Mouse (Mus musculus): ENCODE data around the gene Mpc1. TPM values are rescaled to one million over a fixed set of nuclear protein-coding genes. Genes with fewer than 3 reads are reported as not detected.

Gene Mpc1
- polyA plus RNA-seq, 2 experiments: 95.6 to 184 TPM

GRCm38 (mm10) chr17:8341360-8341963, 58.8 kb downstream of the Mpc1 start:
- ATAC-seq (ENCODE audit: low FRiP score, low read depth): peak; percentile 34; the same call in 1 of the 2 replicates
- TF ChIP-seq POLR2A (IDR thresholded peaks at IDR 0.05; ENCODE audit: borderline replicate concordance, extremely low read depth, insufficient read depth, insufficient read length): no peak
- peak overlapping the region; percentile 99 for H3K4me2 ChIP-seq (replicated peaks; ENCODE audit: low read depth, low read length, severe bottlenecking)
- H3K27me3 ChIP-seq (ENCODE audit: control insufficient read depth, insufficient read depth, low read length): peaks cover 39% of the 10 kb centered on the region
- no peaks in the 10 kb centered on the region for H3K9me3 ChIP-seq (ENCODE audit: control insufficient read depth, low read length)
- no peak for DNase-seq (ENCODE audit: low spot score)
- 5% methylated on average over 39 of the region's 46 CpGs for WGBS
- H3K4me3 ChIP-seq (replicated peaks; ENCODE audit: low read length): peak overlapping the region; percentile 51
- no peaks in the 10 kb centered on the region; the same call in 1 of the 2 replicates for H3K4me1 ChIP-seq (ENCODE audit: control insufficient read depth, insufficient read depth, low read length)
- no peak overlapping the region for H3K27ac ChIP-seq (replicated peaks; ENCODE audit: low read depth, low read length)
- peak overlapping the region; percentile 59 for H3K9ac ChIP-seq (ENCODE audit: low read depth, low read length, severe bottlenecking)
- H3K36me3 ChIP-seq (ENCODE audit: control insufficient read depth, insufficient read depth, low read length): no peaks in the 10 kb centered on the region

GRCm38 (mm10) chr17:8342706-8343105, 60.0 kb downstream of the Mpc1 start:
- ATAC-seq (ENCODE audit: low FRiP score, low read depth): no peak
- peaks cover 39% of the 10 kb centered on the region for H3K27me3 ChIP-seq (ENCODE audit: control insufficient read depth, insufficient read depth, low read length)
- no peak overlapping the region for H3K9ac ChIP-seq (ENCODE audit: low read depth, low read length, severe bottlenecking)
- DNase-seq (ENCODE audit: low spot score): no peak
- no peaks in the 10 kb centered on the region; the same call in 1 of the 2 replicates for H3K4me1 ChIP-seq (ENCODE audit: control insufficient read depth, insufficient read depth, low read length)
- no peak overlapping the region for H3K27ac ChIP-seq (replicated peaks; ENCODE audit: low read depth, low read length)
- no peak for TF ChIP-seq POLR2A (IDR thresholded peaks at IDR 0.05; ENCODE audit: borderline replicate concordance, extremely low read depth, insufficient read depth, insufficient read length)
- no peaks in the 10 kb centered on the region for H3K9me3 ChIP-seq (ENCODE audit: control insufficient read depth, low read length)
- H3K4me2 ChIP-seq (replicated peaks; ENCODE audit: low read depth, low read length, severe bottlenecking): no peak overlapping the region
- WGBS: 47% methylated on average over 5 of the region's 5 CpGs
- H3K4me3 ChIP-seq (replicated peaks; ENCODE audit: low read length): no peak overlapping the region
- no peaks in the 10 kb centered on the region for H3K36me3 ChIP-seq (ENCODE audit: control insufficient read depth, insufficient read depth, low read length)

GRCm38 (mm10) chr17:8343416-8343815, 60.7 kb downstream of the Mpc1 start:
- no peak for TF ChIP-seq POLR2A (IDR thresholded peaks at IDR 0.05; ENCODE audit: borderline replicate concordance, extremely low read depth, insufficient read depth, insufficient read length)
- peaks cover 39% of the 10 kb centered on the region for H3K27me3 ChIP-seq (ENCODE audit: control insufficient read depth, insufficient read depth, low read length)
- WGBS: 68% methylated on average over 6 of the region's 6 CpGs

More at GRCm38 (mm10) chr17:8343416-8343815, 60.7 kb downstream of the Mpc1 start:
- Histone ChIP-seq H3K9ac (ENCODE audit: low read depth, low read length, severe bottlenecking) (no peak overlapping the region), H3K27ac (replicated peaks; ENCODE audit: low read depth, low read length) (no peak overlapping the region), H3K4me3 (replicated peaks; ENCODE audit: low read length) (no peak overlapping the region), H3K4me2 (replicated peaks; ENCODE audit: low read depth, low read length, severe bottlenecking) (no peak overlapping the region), H3K36me3 (ENCODE audit: control insufficient read depth, insufficient read depth, low read length) (no peaks in the 10 kb centered on the region), H3K4me1 (ENCODE audit: control insufficient read depth, insufficient read depth, low read length) (no peaks in the 10 kb centered on the region; the same call in 1 of the 2 replicates), H3K9me3 (ENCODE audit: control insufficient read depth, low read length) (no peaks in the 10 kb centered on the region)
- ATAC-seq (ENCODE audit: low FRiP score, low read depth): no peak
- no peak for DNase-seq (ENCODE audit: low spot score)

Other genes with a start within 250 kb of the Mpc1 start
- gene Gm49673, start 135.1 kb upstream of the Mpc1 start, polyA plus RNA-seq (2012; rRNA removed): 0.28 and 0.74 TPM in 2 replicates
- not detected in 2 replicates for gene Gm49673, start 135.1 kb upstream of the Mpc1 start, polyA plus RNA-seq (2014; fragmentation: Nextera tagmentation; extraction: Ambion mirVana)
- gene Rnaset2a, start 134.8 kb upstream of the Mpc1 start, polyA plus RNA-seq (2012; rRNA removed): 29.4 and 31.4 TPM in 2 replicates
- 29.3 and 29.5 TPM in 2 replicates for gene Rnaset2a, start 134.8 kb upstream of the Mpc1 start, polyA plus RNA-seq (2014; fragmentation: Nextera tagmentation; extraction: Ambion mirVana)
- gene Fgfr1op, start 117.4 kb upstream of the Mpc1 start, polyA plus RNA-seq (2012; rRNA removed): 12.5 and 16.4 TPM in 2 replicates
- 30.7 and 32.5 TPM in 2 replicates for gene Fgfr1op, start 117.4 kb upstream of the Mpc1 start, polyA plus RNA-seq (2014; fragmentation: Nextera tagmentation; extraction: Ambion mirVana)
- gene Ccr6, start 46.9 kb upstream of the Mpc1 start, polyA plus RNA-seq (2012; rRNA removed): 0.08 TPM in 1 of 2 replicates, not detected in the other
- gene Ccr6, start 46.9 kb upstream of the Mpc1 start, polyA plus RNA-seq (2014; fragmentation: Nextera tagmentation; extraction: Ambion mirVana): not detected in 2 replicates
- 103 and 115 TPM in 2 replicates for gene Sft2d1, start 28.2 kb downstream of the Mpc1 start, polyA plus RNA-seq (2012; rRNA removed)
- 55.8 and 70.1 TPM in 2 replicates for gene Sft2d1, start 28.2 kb downstream of the Mpc1 start, polyA plus RNA-seq (2014; fragmentation: Nextera tagmentation; extraction: Ambion mirVana)
- gene Prr18, start 54.6 kb downstream of the Mpc1 start, polyA plus RNA-seq (2012; rRNA removed): 1.0 and 1.2 TPM in 2 replicates
- 0.25 and 0.28 TPM in 2 replicates for gene Prr18, start 54.6 kb downstream of the Mpc1 start, polyA plus RNA-seq (2014; fragmentation: Nextera tagmentation; extraction: Ambion mirVana)
- 1.7 and 2.3 TPM in 2 replicates for gene T2, start 73.1 kb downstream of the Mpc1 start, polyA plus RNA-seq (2012; rRNA removed)
- gene T2, start 73.1 kb downstream of the Mpc1 start, polyA plus RNA-seq (2014; fragmentation: Nextera tagmentation; extraction: Ambion mirVana): 0.32 TPM in 1 of 2 replicates, not detected in the other
- gene T, start 151.5 kb downstream of the Mpc1 start, polyA plus RNA-seq (2012; rRNA removed): 3.6 and 4.7 TPM in 2 replicates
- 0.56 and 0.72 TPM in 2 replicates for gene T, start 151.5 kb downstream of the Mpc1 start, polyA plus RNA-seq (2014; fragmentation: Nextera tagmentation; extraction: Ambion mirVana)
- gene Pde10a, start 242.5 kb downstream of the Mpc1 start, polyA plus RNA-seq (2012; rRNA removed): 5.0 and 5.8 TPM in 2 replicates
- 3.1 and 3.8 TPM in 2 replicates for gene Pde10a, start 242.5 kb downstream of the Mpc1 start, polyA plus RNA-seq (2014; fragmentation: Nextera tagmentation; extraction: Ambion mirVana)

All from limb, embryonic 14.5 days (tissue).